8 mouse cellular contexts compared by ENCODE assay signal in genomic region chr3:40800373-40800823, GRCm38 (mm10). TPM values are rescaled to one million over a fixed set of nuclear protein-coding genes. Genes with fewer than 3 reads are reported as not detected.
A peak's percentile ranks its signal among the peaks of the same experiment; 100 is the strongest.
DNase-seq lines count a peak whose midpoint lies in the region; ATAC-seq and TF ChIP-seq lines count a peak whose summit lies in the region.

No protein-coding gene starts in this region.

- no peaks in the 10 kb centered on the region for H3K27me3 ChIP-seq in heart, embryonic 11.5 days (ENCODE audit: control insufficient read depth, insufficient read depth, low read length)
- no peaks in the 10 kb centered on the region for H3K27me3 ChIP-seq in forebrain, embryonic 13.5 days
- no peaks in the 10 kb centered on the region for H3K27me3 ChIP-seq in intestine, postnatal 0 days (replicated peaks; ENCODE audit: control insufficient read depth, insufficient read depth, low read length)
- no peaks in the 10 kb centered on the region for H3K27me3 ChIP-seq in liver, embryonic 16.5 days (ENCODE audit: control insufficient read depth, insufficient read depth, low read depth, low read length)

- H3K4me1 ChIP-seq in heart, embryonic 11.5 days (ENCODE audit: control insufficient read depth, insufficient read depth, low read length), result no peaks in the 10 kb centered on the region; the same call in 1 of the 2 replicates
- H3K4me1 ChIP-seq in bone marrow, adult 2 months (ENCODE audit: control insufficient read depth, insufficient read depth, low read length), result peaks cover 2% of the 10 kb centered on the region
- peaks cover 27% of the 10 kb centered on the region for H3K4me1 ChIP-seq in forebrain, embryonic 13.5 days
- no peaks in the 10 kb centered on the region for H3K4me1 ChIP-seq in intestine, postnatal 0 days (replicated peaks; ENCODE audit: control insufficient read depth, insufficient read depth, low read length)
- peaks cover 14% of the 10 kb centered on the region for H3K4me1 ChIP-seq in liver, embryonic 16.5 days (ENCODE audit: control insufficient read depth, low read depth, low read length)

- H3K9me3 ChIP-seq in heart, embryonic 11.5 days (replicated peaks; ENCODE audit: control insufficient read depth, low read length), result no peaks in the 10 kb centered on the region
- H3K9me3 ChIP-seq in forebrain, embryonic 13.5 days (replicated peaks), result no peaks in the 10 kb centered on the region
- no peaks in the 10 kb centered on the region for H3K9me3 ChIP-seq in intestine, postnatal 0 days (ENCODE audit: control insufficient read depth)
- no peaks in the 10 kb centered on the region for H3K9me3 ChIP-seq in liver, embryonic 16.5 days (replicated peaks; ENCODE audit: control insufficient read depth, low read length)

- peak overlapping the region; percentile 82 for H3K4me3 ChIP-seq in heart, embryonic 11.5 days (ENCODE audit: low read depth, low read length)
- peak overlapping the region; percentile 97 for H3K4me3 ChIP-seq in bone marrow, adult 2 months (replicated peaks; ENCODE audit: control insufficient read depth, low read depth, low read length)
- H3K4me3 ChIP-seq in forebrain, embryonic 13.5 days, result peak overlapping the region; percentile 78
- peak overlapping the region; percentile 89 for H3K4me3 ChIP-seq in intestine, postnatal 0 days (ENCODE audit: low read depth, low read length)
- peak overlapping the region; percentile 99 for H3K4me3 ChIP-seq in liver, embryonic 16.5 days (ENCODE audit: low read depth, low read length)

- peak overlapping the region; percentile 85 for H3K9ac ChIP-seq in heart, embryonic 11.5 days (ENCODE audit: low read depth, low read length)
- H3K9ac ChIP-seq in forebrain, embryonic 13.5 days, result peak overlapping the region; percentile 89
- H3K9ac ChIP-seq in intestine, postnatal 0 days (ENCODE audit: low read depth, low read length), result peak overlapping the region; percentile 70
- peak overlapping the region; percentile 97 for H3K9ac ChIP-seq in liver, embryonic 16.5 days (ENCODE audit: low read depth, low read length)

- 0% methylated on average over 28 of the region's 37 CpGs for WGBS in heart, embryonic 11.5 days (ENCODE audit: insufficient replicate concordance)
- under 1% methylated on average over 34 of the region's 37 CpGs for WGBS in bone marrow, adult 2 months
- WGBS in forebrain, embryonic 13.5 days, result under 1% methylated on average over 36 of the region's 37 CpGs
- under 1% methylated on average over 31 of the region's 37 CpGs for WGBS in intestine, postnatal 0 days
- WGBS in liver, embryonic 16.5 days (ENCODE audit: insufficient replicate concordance), result under 1% methylated on average over 30 of the region's 37 CpGs

- intact Hi-C loops in heart, postnatal 10 days (cut with DNase I), result no loop called here

- peak overlapping the region; percentile 67 for H3K27ac ChIP-seq in heart, embryonic 11.5 days (ENCODE audit: low read depth, low read length)
- peak overlapping the region; percentile 75 for H3K27ac ChIP-seq in bone marrow, adult 2 months (ENCODE audit: control insufficient read depth, insufficient read depth, low read depth, low read length, poor library complexity)
- H3K27ac ChIP-seq in forebrain, embryonic 13.5 days, result peak overlapping the region; percentile 62
- peak overlapping the region; percentile 76 for H3K27ac ChIP-seq in intestine, postnatal 0 days (ENCODE audit: low read depth, low read length)
- H3K27ac ChIP-seq in liver, embryonic 16.5 days (ENCODE audit: low read length), result peak overlapping the region; percentile 92

- H3K4me2 ChIP-seq in heart, embryonic 11.5 days, result peak overlapping the region; percentile 85
- peak overlapping the region; percentile 94 for H3K4me2 ChIP-seq in forebrain, embryonic 13.5 days
- H3K4me2 ChIP-seq in intestine, postnatal 0 days (replicated peaks; ENCODE audit: low read depth), result peak overlapping the region; percentile 98
- H3K4me2 ChIP-seq in liver, embryonic 16.5 days (ENCODE audit: low read depth, low read length), result peak overlapping the region; percentile 91

- peak; percentile 83 for ATAC-seq in heart, embryonic 11.5 days (replicated peaks; ENCODE audit: insufficient number of reproducible peaks, low FRiP score, low TSS enrichment)
- peak; percentile 88 for ATAC-seq in forebrain, embryonic 13.5 days
- ATAC-seq in intestine, postnatal 0 days, result peak; percentile 67
- ATAC-seq in liver, embryonic 16.5 days (ENCODE audit: low read depth), result peak; percentile 87
- ATAC-seq in neutrophil, adult 5-6 weeks (ENCODE audit: extremely low read depth, insufficient number of reproducible peaks, low FRiP score, poor library complexity, severe bottlenecking), result peak; percentile 10; the same call in 1 of the 2 replicates

- peaks cover under 1% of the 10 kb centered on the region; the same call in 1 of the 2 replicates for H3K36me3 ChIP-seq in heart, embryonic 11.5 days (ENCODE audit: control insufficient read depth, insufficient read depth, low read length)
- H3K36me3 ChIP-seq in forebrain, embryonic 13.5 days (ENCODE audit: poor library complexity, severe bottlenecking), result peaks cover 12% of the 10 kb centered on the region
- H3K36me3 ChIP-seq in intestine, postnatal 0 days (ENCODE audit: control insufficient read depth, insufficient read depth), result peaks cover 5% of the 10 kb centered on the region; the same call in 1 of the 2 replicates
- H3K36me3 ChIP-seq in liver, embryonic 16.5 days (ENCODE audit: control insufficient read depth, insufficient read depth), result peaks cover 11% of the 10 kb centered on the region

- DNase-seq in heart, postnatal 10 days, result no peak
- peak; percentile 75 for DNase-seq in thymus, postnatal 14 days

- peak; percentile 19; the same call in 1 of the 2 replicates for TF ChIP-seq POLR2A in bone marrow, adult 2 months (IDR thresholded peaks at IDR 0.05; ENCODE audit: borderline replicate concordance, control insufficient read depth, low read depth, low read length)

- no peak for TF ChIP-seq CTCF in bone marrow, adult 2 months (IDR thresholded peaks at IDR 0.05; ENCODE audit: control insufficient read depth, insufficient read depth, low read length)
- TF ChIP-seq CTCF in intestine, postnatal 0 days (IDR thresholded peaks at IDR 0.05; ENCODE audit: low read depth), result no peak

RNA-seq across cellular contexts. Expression of gene Plk4, which starts 0.6 kb away (rescaled TPM):
- polyA plus RNA-seq in heart, embryonic 11.5 days (2014; fragmentation: Nextera tagmentation; extraction: Ambion mirVana), result 45.6 and 49.1 TPM in 2 replicates
- 10 to 100 TPM in 1 of 2 experiments, 1 to 10 TPM in 1; 9.4 to 14.7 TPM for total RNA-seq in heart, postnatal 10 days (2021)
- polyA plus RNA-seq in bone marrow, adult 2 months (2011; ENCODE audit: insufficient read depth, insufficient read length, low replicate concordance, missing spikeins), result 21.5 and 38.5 TPM in 2 replicates
- 46.8 and 48.7 TPM in 2 replicates for polyA plus RNA-seq in forebrain, embryonic 13.5 days (2015; fragmentation: Nextera tagmentation; extraction: Ambion mirVana)
- 9.1 and 10.9 TPM in 2 replicates for polyA plus RNA-seq in intestine, postnatal 0 days (2015; fragmentation: Nextera tagmentation; extraction: Ambion mirVana)
- 29.8 and 33.3 TPM in 2 replicates for polyA plus RNA-seq in liver, embryonic 16.5 days (2015; fragmentation: Nextera tagmentation; extraction: Ambion mirVana)
- 13.9 and 16.4 TPM in 2 replicates for total RNA-seq in neutrophil, adult 5-6 weeks (2017)

RNA-seq across cellular contexts. Expression of gene Mfsd8, which starts 46.3 kb away (rescaled TPM):
- 4.9 and 6.3 TPM in 2 replicates for polyA plus RNA-seq in heart, embryonic 11.5 days (2014; fragmentation: Nextera tagmentation; extraction: Ambion mirVana)
- total RNA-seq in heart, postnatal 10 days (2021), result 10 to 100 TPM; 15.3 to 16.3 TPM
- 4.0 and 4.2 TPM in 2 replicates for polyA plus RNA-seq in bone marrow, adult 2 months (2011; ENCODE audit: insufficient read depth, insufficient read length, low replicate concordance, missing spikeins)
- polyA plus RNA-seq in forebrain, embryonic 13.5 days (2015; fragmentation: Nextera tagmentation; extraction: Ambion mirVana), result 17.5 and 17.7 TPM in 2 replicates
- polyA plus RNA-seq in intestine, postnatal 0 days (2015; fragmentation: Nextera tagmentation; extraction: Ambion mirVana), result 7.8 and 9.1 TPM in 2 replicates
- 3.9 and 4.6 TPM in 2 replicates for polyA plus RNA-seq in liver, embryonic 16.5 days (2015; fragmentation: Nextera tagmentation; extraction: Ambion mirVana)
- 7.9 and 9.1 TPM in 2 replicates for total RNA-seq in neutrophil, adult 5-6 weeks (2017)

RNA-seq across cellular contexts. Expression of gene Abhd18, which starts 46.4 kb away (rescaled TPM):
- polyA plus RNA-seq in heart, embryonic 11.5 days (2014; fragmentation: Nextera tagmentation; extraction: Ambion mirVana), result 11.1 and 12.2 TPM in 2 replicates
- total RNA-seq in heart, postnatal 10 days (2021), result 10 to 100 TPM; 40.9 to 47.8 TPM
- 1.5 and 2.9 TPM in 2 replicates for polyA plus RNA-seq in bone marrow, adult 2 months (2011; ENCODE audit: insufficient read depth, insufficient read length, low replicate concordance, missing spikeins)
- 9.5 and 12.1 TPM in 2 replicates for polyA plus RNA-seq in forebrain, embryonic 13.5 days (2015; fragmentation: Nextera tagmentation; extraction: Ambion mirVana)
- polyA plus RNA-seq in intestine, postnatal 0 days (2015; fragmentation: Nextera tagmentation; extraction: Ambion mirVana), result 10.3 and 11.9 TPM in 2 replicates
- 4.7 and 4.8 TPM in 2 replicates for polyA plus RNA-seq in liver, embryonic 16.5 days (2015; fragmentation: Nextera tagmentation; extraction: Ambion mirVana)
- total RNA-seq in neutrophil, adult 5-6 weeks (2017), result 12.5 and 13.0 TPM in 2 replicates

RNA-seq across cellular contexts. Expression of gene Hspa4l, which starts 56.1 kb away (rescaled TPM):
- 30.0 and 31.1 TPM in 2 replicates for polyA plus RNA-seq in heart, embryonic 11.5 days (2014; fragmentation: Nextera tagmentation; extraction: Ambion mirVana)
- 10 to 100 TPM; 31.0 to 37.3 TPM for total RNA-seq in heart, postnatal 10 days (2021)
- 9.0 and 12.0 TPM in 2 replicates for polyA plus RNA-seq in bone marrow, adult 2 months (2011; ENCODE audit: insufficient read depth, insufficient read length, low replicate concordance, missing spikeins)
- polyA plus RNA-seq in forebrain, embryonic 13.5 days (2015; fragmentation: Nextera tagmentation; extraction: Ambion mirVana), result 48.5 and 53.5 TPM in 2 replicates
- 8.4 and 9.2 TPM in 2 replicates for polyA plus RNA-seq in intestine, postnatal 0 days (2015; fragmentation: Nextera tagmentation; extraction: Ambion mirVana)
- 14.5 and 15.5 TPM in 2 replicates for polyA plus RNA-seq in liver, embryonic 16.5 days (2015; fragmentation: Nextera tagmentation; extraction: Ambion mirVana)
- total RNA-seq in neutrophil, adult 5-6 weeks (2017), result 21.3 and 23.0 TPM in 2 replicates

Comparison
In these comparisons a context has a peak if more than half of its experiments do, and no peak if none do; other contexts are left out.
1. ATAC-seq: peak in every context shown above with its lines; median percentile 88 in forebrain, embryonic 13.5 days; 87 in liver, embryonic 16.5 days; 83 in heart, embryonic 11.5 days; 67 in intestine, postnatal 0 days; 10 in neutrophil, adult 5-6 weeks.